Mouse (Mus musculus) neural tube, embryonic 15.5 days (tissue): Measurements from ENCODE around the gene Adora1. TPM values are rescaled to one million over a fixed set of nuclear protein-coding genes. Genes with fewer than 3 reads are reported as not detected.

ENCODE experiments used
- ATAC-seq: fragments of 200-750 bp; cut with Nextera tagmentation; 2 replicates; pipeline ENCODE4 v1.8.0; 2017; ENCODE audit warnings: mild to moderate bottlenecking, moderate TSS enrichment, moderate library complexity; ENCODE audit not compliant: low FRiP score
- H3K27ac ChIP-seq: fragments of 300-500 bp; sonication (generic); replicated peaks from 2 replicates; pipeline ENCODE4 v1.5.1; 2015; ENCODE audit warnings: mild to moderate bottlenecking, inconsistent platforms
- H3K27me3 ChIP-seq: fragments of 300-500 bp; sonication (generic); replicated peaks from 2 replicates; pipeline ENCODE4 v1.6.1; 2015; ENCODE audit warnings: inconsistent platforms
- H3K36me3 ChIP-seq: fragments of 300-500 bp; sonication (generic); 2 replicates; pipeline ENCODE4 v1.6.1; 2015; ENCODE audit warnings: inconsistent platforms
- H3K4me1 ChIP-seq: fragments of 300-500 bp; sonication (generic); 2 replicates; pipeline ENCODE4 v1.6.1; 2015; ENCODE audit warnings: inconsistent platforms
- H3K4me2 ChIP-seq: fragments of 300-500 bp; sonication (generic); 2 replicates; pipeline ENCODE4 v1.6.1; 2015; ENCODE audit warnings: inconsistent platforms, mild to moderate bottlenecking, moderate library complexity
- H3K4me3 ChIP-seq: fragments of 300-500 bp; sonication (generic); replicated peaks from 2 replicates; pipeline ENCODE4 v1.5.1; 2015; ENCODE audit warnings: mild to moderate bottlenecking, inconsistent platforms
- H3K9ac ChIP-seq: fragments of 300-500 bp; sonication (generic); replicated peaks from 2 replicates; pipeline ENCODE4 v1.6.1; 2015; ENCODE audit warnings: mild to moderate bottlenecking, inconsistent platforms
- H3K9me3 ChIP-seq: fragments of 300-500 bp; sonication (generic); replicated peaks from 2 replicates; pipeline ENCODE4 v1.6.1; 2016; ENCODE audit warnings: inconsistent platforms
- WGBS: fragments of 180-500 bp; shearing (Covaris S2); methylation state at CpG from one replicate; pipeline ENCODE4 v1.1.7; 2015; ENCODE audit warnings: mixed read lengths; 5-methylcytosine and 5-hydroxymethylcytosine counted together
- polyA plus RNA-seq: library from polyadenylated mRNA; unstranded; fragments of >200 nt; fragmentation: Nextera tagmentation; extraction: Ambion mirVana; gene quantifications from 2 replicates; pipeline ENCODE4 v1.2.1, GENCODE M21; 2015

The Adora1 gene
- polyA plus RNA-seq, 1 experiment from 2014 or later, result 28.8 TPM

GRCm38 (mm10) chr1:134236142-134236541, 911 bp upstream of the Adora1 start:
- Histone ChIP-seq H3K9me3 (no peaks in the 10 kb centered on the region), H3K9ac (no peak overlapping the region), H3K27ac (0 out of 2 replicates have a peak overlapping the region, but pooled peaks have one; percentile 56), H3K27me3 (peaks cover 11% of the 10 kb centered on the region), H3K36me3 (no peaks in the 10 kb centered on the region), H3K4me3 (peak overlapping the region; percentile 58; the same call in 1 of the 2 replicates), H3K4me1 (peaks cover 54% of the 10 kb centered on the region), H3K4me2 (peak overlapping the region; percentile 93)
- 23% methylated on average over 3 of the region's 3 CpGs for WGBS
- ATAC-seq, result peak; percentile 38

GRCm38 (mm10) chr1:134234455-134235390, 508 bp downstream of the Adora1 start:
- H3K4me3 ChIP-seq, result peak overlapping the region; percentile 58
- H3K36me3 ChIP-seq, result no peaks in the 10 kb centered on the region
- H3K27ac ChIP-seq, result peak overlapping the region; percentile 56
- peaks cover 11% of the 10 kb centered on the region for H3K27me3 ChIP-seq
- peak; percentile 72 for ATAC-seq
- peaks cover 66% of the 10 kb centered on the region for H3K4me1 ChIP-seq
- WGBS, result under 1% methylated on average over 41 of the region's 41 CpGs
- peak overlapping the region; percentile 61 for H3K9ac ChIP-seq
- H3K9me3 ChIP-seq, result no peaks in the 10 kb centered on the region
- H3K4me2 ChIP-seq, result peak overlapping the region; percentile 93

DNA sequence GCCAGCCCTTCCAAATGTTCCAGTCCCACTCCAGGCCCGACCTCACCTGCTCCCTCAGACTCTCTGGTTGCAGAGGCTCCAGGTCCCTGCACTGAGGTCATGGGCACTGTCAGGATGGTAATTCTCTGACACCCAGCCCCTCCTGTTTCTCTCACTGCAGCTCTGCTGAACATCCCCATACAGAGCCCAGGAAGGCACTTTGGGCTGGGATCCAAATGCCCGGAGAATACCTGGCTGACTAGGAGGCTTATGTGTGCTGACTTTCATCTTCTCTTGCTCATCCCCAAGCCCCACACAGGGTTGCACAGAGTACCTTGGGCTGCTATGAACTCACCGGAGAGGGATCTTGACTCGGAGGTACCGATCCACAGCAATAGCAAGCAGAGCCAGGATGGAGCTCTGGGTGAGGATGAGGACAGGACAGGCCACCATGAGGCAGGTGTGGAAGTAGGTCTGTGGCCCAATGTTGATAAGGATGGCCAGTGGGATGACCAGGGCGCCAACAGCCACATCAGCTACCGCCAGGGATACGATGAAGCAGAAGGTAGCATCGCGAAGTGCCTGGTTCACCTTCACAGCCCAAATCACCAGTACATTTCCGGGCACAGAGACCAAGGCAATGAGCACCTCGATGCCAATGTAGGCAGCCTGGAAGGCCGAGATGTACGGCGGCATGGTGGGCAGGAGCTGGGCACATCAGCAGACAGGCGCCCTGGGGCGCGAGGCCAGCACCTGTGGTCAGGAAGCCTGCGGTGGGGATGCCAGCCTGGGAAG, 1.4 kb downstream of the Adora1 start:
- Histone ChIP-seq H3K27ac (peak overlapping the region; percentile 45; the same call in 1 of the 2 replicates), H3K9ac (peak overlapping the region; percentile 61), H3K36me3 (no peaks in the 10 kb centered on the region), H3K4me3 (peak overlapping the region; percentile 58), H3K27me3 (peaks cover 11% of the 10 kb centered on the region), H3K9me3 (no peaks in the 10 kb centered on the region), H3K4me2 (peak overlapping the region; percentile 93), H3K4me1 (peaks cover 66% of the 10 kb centered on the region)
- no peak for ATAC-seq
- 47% methylated on average over 19 of the region's 19 CpGs for WGBS

- Histone ChIP-seq H3K9ac (peak overlapping the region; percentile 61; the same call in 1 of the 2 replicates), H3K9me3 (no peaks in the 10 kb centered on the region), H3K4me3 (peak overlapping the region; percentile 58), H3K4me2 (peak overlapping the region; percentile 93), H3K4me1 (peaks cover 66% of the 10 kb centered on the region), H3K27ac (peak overlapping the region; percentile 72), H3K36me3 (no peaks in the 10 kb centered on the region), H3K27me3 (peaks cover 11% of the 10 kb centered on the region)
- ATAC-seq, result no peak
- 43% methylated on average over 12 of the region's 12 CpGs for WGBS
Observed at GRCm38 (mm10) chr1:134232778-134233531, 2.3 kb downstream of the Adora1 start.

DNA sequence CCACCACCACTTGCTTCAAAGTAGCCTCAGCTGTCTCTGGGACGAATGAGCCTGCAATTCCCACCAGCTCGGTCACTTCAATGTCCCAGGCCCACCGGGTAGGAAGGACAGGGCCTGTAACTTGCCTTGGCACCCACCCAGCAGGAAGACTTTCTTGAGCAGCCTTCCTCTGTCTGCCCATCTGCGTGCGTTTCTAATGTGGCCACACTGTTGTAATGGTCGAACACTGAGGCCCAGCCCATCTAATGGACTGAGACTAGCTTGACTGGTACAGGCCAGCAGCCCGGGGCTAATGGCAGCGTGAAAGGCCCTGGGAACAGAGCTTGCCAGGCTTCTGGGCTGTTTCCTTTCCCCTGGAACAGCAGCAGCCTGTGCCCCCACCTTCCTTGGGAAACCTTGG, 2.9 kb downstream of the Adora1 start:
- H3K9ac ChIP-seq, result no peak overlapping the region; the same call in 1 of the 2 replicates
- no peak for ATAC-seq
- H3K9me3 ChIP-seq, result no peaks in the 10 kb centered on the region
- WGBS, result 58% methylated on average over 8 of the region's 8 CpGs
- peak overlapping the region; percentile 72 for H3K27ac ChIP-seq
- H3K4me2 ChIP-seq, result peak overlapping the region; percentile 93
- peak overlapping the region; percentile 58; the same call in 1 of the 2 replicates for H3K4me3 ChIP-seq
- peaks cover 11% of the 10 kb centered on the region for H3K27me3 ChIP-seq
- peaks cover 66% of the 10 kb centered on the region for H3K4me1 ChIP-seq
- no peaks in the 10 kb centered on the region for H3K36me3 ChIP-seq

DNA sequence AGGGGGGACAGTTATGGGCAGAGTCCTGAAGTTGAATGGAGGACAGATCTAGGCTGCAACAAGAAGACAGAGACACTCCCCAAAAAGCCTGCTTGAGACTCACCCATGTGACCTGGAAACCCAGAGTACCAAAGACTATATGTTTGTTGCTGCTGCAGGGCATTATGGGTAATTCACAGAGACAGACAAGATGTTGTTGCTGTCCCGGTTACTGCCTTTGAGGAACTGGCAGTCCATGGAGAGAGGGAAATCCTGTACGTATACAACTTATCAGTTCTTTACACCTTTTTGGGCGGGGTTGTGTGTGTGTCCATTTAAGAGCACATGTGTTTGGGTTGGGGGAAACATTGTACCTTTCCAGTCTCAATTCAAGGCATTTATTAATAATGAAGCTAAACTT, 3.5 kb downstream of the Adora1 start:
- Histone ChIP-seq H3K27me3 (peaks cover 11% of the 10 kb centered on the region; the same call in 1 of the 2 replicates), H3K4me1 (peaks cover 66% of the 10 kb centered on the region)
- WGBS, result 78% methylated on average over 3 of the region's 3 CpGs

GRCm38 (mm10) chr1:134231270-134231669, 4.0 kb downstream of the Adora1 start:
- 75% methylated on average over 3 of the region's 3 CpGs for WGBS
- peaks cover 63% of the 10 kb centered on the region for H3K4me1 ChIP-seq
- no peak for ATAC-seq

More for the DNA sequence above, 3.5 kb downstream of the Adora1 start:
- H3K9ac ChIP-seq, result no peak overlapping the region
- no peak for ATAC-seq
- H3K36me3 ChIP-seq, result no peaks in the 10 kb centered on the region
- H3K27ac ChIP-seq, result no peak overlapping the region
- H3K9me3 ChIP-seq, result no peaks in the 10 kb centered on the region
- H3K4me3 ChIP-seq, result no peak overlapping the region
- 0 out of 2 replicates have a peak overlapping the region, but pooled peaks have one; percentile 93 for H3K4me2 ChIP-seq

DNA sequence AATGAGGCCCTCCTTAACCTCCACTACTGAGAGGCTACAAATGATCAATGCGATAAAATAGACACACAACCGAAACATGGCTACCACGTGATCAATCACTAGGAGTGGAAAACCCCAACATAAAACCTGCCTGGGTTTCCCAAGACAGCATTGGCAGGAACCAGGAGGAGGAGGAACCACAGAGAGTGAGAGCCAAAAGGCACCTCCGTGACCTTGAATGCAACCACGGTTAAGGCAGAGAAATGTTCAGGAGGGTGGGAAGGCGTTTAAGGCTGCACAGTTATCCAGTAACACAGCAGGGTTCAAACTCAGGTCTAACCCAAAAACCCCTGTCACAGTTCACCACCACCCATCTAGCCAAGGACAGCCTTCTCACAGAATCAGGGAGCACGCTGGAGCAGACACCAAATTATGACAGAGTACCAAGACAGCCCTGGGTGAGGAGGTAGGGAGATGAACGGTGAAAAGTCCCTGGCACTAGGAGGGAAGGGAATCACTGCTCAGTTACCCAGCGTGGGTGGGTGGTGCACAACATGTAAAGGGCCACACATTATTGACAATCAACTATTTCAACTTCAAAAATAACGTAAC, 4.5 kb downstream of the Adora1 start:
- no peak overlapping the region for H3K27ac ChIP-seq
- H3K9me3 ChIP-seq, result no peaks in the 10 kb centered on the region
- peaks cover 5% of the 10 kb centered on the region; the same call in 1 of the 2 replicates for H3K27me3 ChIP-seq
- H3K4me1 ChIP-seq, result peaks cover 58% of the 10 kb centered on the region
- 85% methylated on average over 10 of the region's 10 CpGs for WGBS
- H3K4me3 ChIP-seq, result no peak overlapping the region
- no peak for ATAC-seq
- H3K4me2 ChIP-seq, result 0 out of 2 replicates have a peak overlapping the region, but pooled peaks have one; percentile 13
- H3K9ac ChIP-seq, result no peak overlapping the region
- H3K36me3 ChIP-seq, result no peaks in the 10 kb centered on the region

More at GRCm38 (mm10) chr1:134231270-134231669, 4.0 kb downstream of the Adora1 start:
- H3K27me3 ChIP-seq, result peaks cover 7% of the 10 kb centered on the region; the same call in 1 of the 2 replicates
- H3K4me3 ChIP-seq, result no peak overlapping the region
- no peaks in the 10 kb centered on the region for H3K9me3 ChIP-seq
- H3K36me3 ChIP-seq, result no peaks in the 10 kb centered on the region
- H3K4me2 ChIP-seq, result 0 out of 2 replicates have a peak overlapping the region, but pooled peaks have one; percentile 13
- no peak overlapping the region for H3K27ac ChIP-seq
- no peak overlapping the region for H3K9ac ChIP-seq

- Histone ChIP-seq H3K4me3 (no peak overlapping the region), H3K9ac (no peak overlapping the region), H3K27ac (no peak overlapping the region), H3K27me3 (peaks cover 5% of the 10 kb centered on the region; the same call in 1 of the 2 replicates), H3K4me2 (no peak overlapping the region), H3K4me1 (peaks cover 50% of the 10 kb centered on the region), H3K36me3 (no peaks in the 10 kb centered on the region), H3K9me3 (no peaks in the 10 kb centered on the region)
- no peak for ATAC-seq
- 74% methylated on average over 5 of the region's 5 CpGs for WGBS
Observed at GRCm38 (mm10) chr1:134229806-134230575, 5.2 kb downstream of the Adora1 start.

DNA sequence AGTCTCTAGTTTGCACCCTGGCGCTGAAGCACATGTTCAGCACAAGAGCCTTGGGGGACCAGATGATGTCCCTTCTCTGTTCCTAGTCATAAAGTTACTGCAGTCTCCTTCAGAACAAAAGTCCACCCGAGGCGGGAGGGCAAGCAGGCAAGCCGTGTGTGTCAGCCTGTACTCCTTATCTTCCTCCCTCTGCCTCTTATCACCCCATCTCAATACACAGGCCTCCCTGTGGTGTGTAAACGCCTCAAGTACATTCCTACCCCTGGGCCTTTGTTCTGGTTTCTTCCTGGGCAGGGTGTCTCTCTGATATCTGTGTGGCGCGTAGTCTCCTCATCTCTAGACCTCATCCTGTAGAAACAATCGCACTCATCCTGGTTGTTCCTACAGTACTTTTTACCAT, 8.5 kb downstream of the Adora1 start:
- ATAC-seq, result no peak
- H3K4me1 ChIP-seq, result peaks cover 18% of the 10 kb centered on the region
- no peaks in the 10 kb centered on the region for H3K27me3 ChIP-seq
- H3K36me3 ChIP-seq, result no peaks in the 10 kb centered on the region
- no peak overlapping the region for H3K27ac ChIP-seq
- H3K9ac ChIP-seq, result no peak overlapping the region
- WGBS, result 80% methylated on average over 8 of the region's 8 CpGs
- H3K9me3 ChIP-seq, result no peaks in the 10 kb centered on the region
- H3K4me2 ChIP-seq, result no peak overlapping the region
- H3K4me3 ChIP-seq, result no peak overlapping the region
